Mouse (Mus musculus) spleen, adult 2 months (tissue): ENCODE data around the gene Socs5. TPM values are rescaled to one million over a fixed set of nuclear protein-coding genes. Genes with fewer than 3 reads are reported as not detected.

ENCODE experiments used
- DNase-seq, 2 experiments: peaks; one replicate each; pipeline versions ENCODE4 v3.0.0 to v3.0.0-alpha.2; 2012 to 2021; ENCODE audit warnings: low spot score in 2 of 2, low read depth in 1 of 2
- H3K27ac ChIP-seq: fragments of 200-500 bp; 2 replicates; pipeline ENCODE4 v1.5.1; 2012; ENCODE audit warnings: low read length, inconsistent platforms; ENCODE audit not compliant: insufficient read depth
- H3K27me3 ChIP-seq: fragments of 200-500 bp; 2 replicates; pipeline ENCODE4 v1.6.1; 2012; ENCODE audit warnings: mild to moderate bottlenecking, moderate library complexity, low read length, inconsistent platforms; ENCODE audit not compliant: control insufficient read depth, insufficient read depth
- H3K36me3 ChIP-seq: fragments of 200-500 bp; 2 replicates; pipeline ENCODE4 v1.6.1; 2012; ENCODE audit warnings: mild to moderate bottlenecking, low read length, inconsistent platforms; ENCODE audit not compliant: control insufficient read depth, insufficient read depth
- H3K4me1 ChIP-seq: fragments of 200-500 bp; 2 replicates; pipeline ENCODE4 v1.6.1; 2011; ENCODE audit warnings: inconsistent platforms; ENCODE audit not compliant: control insufficient read depth, insufficient read depth, insufficient read length
- H3K4me3 ChIP-seq: fragments of 200-500 bp; 2 replicates; pipeline ENCODE4 v1.5.1; 2011; ENCODE audit warnings: mild to moderate bottlenecking, inconsistent platforms; ENCODE audit not compliant: insufficient read depth, insufficient read length; ENCODE audit errors: extremely low read depth
- CTCF ChIP-seq: fragments of 200-500 bp; IDR thresholded peaks from 2 replicates; pipeline ENCODE4 v1.5.1; 2011; ENCODE audit warnings: mild to moderate bottlenecking, inconsistent platforms; ENCODE audit not compliant: insufficient read depth, insufficient read length, insufficient replicate concordance; ENCODE audit errors: extremely low read depth
- POLR2A ChIP-seq: fragments of 200-500 bp; IDR thresholded peaks from 2 replicates; pipeline ENCODE4 v1.6.1; 2011; ENCODE audit warnings: low read depth, low read length, inconsistent platforms
- WGBS: fragments of 180-500 bp; shearing (Covaris S2); methylation state at CpG from one replicate; pipeline ENCODE4 v1.1.7; 2018; 5-methylcytosine and 5-hydroxymethylcytosine counted together
- polyA plus RNA-seq: library from polyadenylated mRNA; depleted of rRNA; stranded (reverse); fragments of >200 nt; gene quantifications from 2 replicates; pipeline ENCODE4 v1.2.3, GENCODE M21; 2012

The Socs5 gene
- polyA plus RNA-seq, 1 experiment = 6.9 TPM

DNA sequence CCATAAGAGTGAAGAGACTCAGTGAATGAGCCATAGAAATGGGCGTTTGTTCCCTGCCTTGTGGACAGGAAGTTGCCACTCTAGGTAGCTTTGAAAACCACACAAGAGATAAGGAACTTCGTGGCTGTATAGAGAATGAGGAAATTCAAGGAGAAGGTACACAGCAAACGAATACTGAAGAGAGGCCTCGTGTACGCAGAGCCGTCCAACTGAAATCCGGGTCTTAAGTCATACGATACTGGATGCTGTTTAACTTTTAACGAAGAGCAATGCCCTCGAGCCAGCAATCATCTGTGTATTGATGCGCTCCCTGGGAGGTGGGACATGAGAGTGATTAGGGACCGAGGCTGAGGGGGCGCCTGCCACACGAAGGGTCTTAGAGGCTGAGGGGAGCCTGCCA lies 35.7 kb downstream of the Socs5 start:
- H3K4me3 ChIP-seq = no peak overlapping the region

DNA sequence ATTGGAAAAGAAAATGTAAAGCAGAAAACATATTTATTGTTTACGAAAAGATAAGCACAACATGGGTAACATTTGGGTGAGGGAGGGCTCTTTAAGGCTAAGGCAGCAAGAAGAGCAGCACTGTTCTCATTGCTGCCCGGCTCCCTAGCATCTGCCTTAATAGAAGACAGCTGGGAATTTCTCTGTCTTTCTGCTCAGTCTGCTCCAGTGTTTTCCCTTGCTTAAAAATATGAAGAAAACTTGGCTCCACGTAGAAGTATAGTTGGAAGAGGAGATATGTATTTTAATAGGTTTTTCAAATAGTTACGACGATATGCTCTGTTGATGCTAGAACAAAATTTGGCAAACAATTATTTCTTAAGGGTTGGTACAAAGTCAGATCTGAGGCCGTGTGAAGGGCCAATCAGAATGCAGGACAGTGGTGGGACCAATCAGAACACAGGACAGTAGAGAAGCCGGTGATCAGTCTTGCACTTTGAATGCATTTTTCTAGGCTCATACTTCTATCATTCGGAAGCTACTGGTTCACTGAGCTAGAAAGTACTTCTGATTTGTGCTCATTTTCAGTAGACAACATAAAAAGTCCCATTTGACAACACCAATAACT lies 39.0 kb downstream of the Socs5 start:
- no peak overlapping the region for H3K27ac ChIP-seq
- TF ChIP-seq CTCF (no peak), POLR2A (no peak)
- no peak for DNase-seq
- H3K4me1 ChIP-seq = no peaks in the 10 kb centered on the region; the same call in 1 of the 2 replicates
- H3K27me3 ChIP-seq = no peaks in the 10 kb centered on the region
- no peaks in the 10 kb centered on the region; the same call in 1 of the 2 replicates for H3K36me3 ChIP-seq
- H3K4me3 ChIP-seq = no peak overlapping the region
- 91% methylated on average over 8 of the region's 8 CpGs for WGBS

More for the DNA sequence above, 35.7 kb downstream of the Socs5 start:
- DNase-seq = no peak
- Histone ChIP-seq H3K4me1 (no peaks in the 10 kb centered on the region; the same call in 1 of the 2 replicates), H3K27me3 (no peaks in the 10 kb centered on the region), H3K27ac (no peak overlapping the region), H3K36me3 (no peaks in the 10 kb centered on the region; the same call in 1 of the 2 replicates)
- 49% methylated on average over 14 of the region's 14 CpGs for WGBS
- TF ChIP-seq POLR2A (no peak), CTCF (no peak)

DNA sequence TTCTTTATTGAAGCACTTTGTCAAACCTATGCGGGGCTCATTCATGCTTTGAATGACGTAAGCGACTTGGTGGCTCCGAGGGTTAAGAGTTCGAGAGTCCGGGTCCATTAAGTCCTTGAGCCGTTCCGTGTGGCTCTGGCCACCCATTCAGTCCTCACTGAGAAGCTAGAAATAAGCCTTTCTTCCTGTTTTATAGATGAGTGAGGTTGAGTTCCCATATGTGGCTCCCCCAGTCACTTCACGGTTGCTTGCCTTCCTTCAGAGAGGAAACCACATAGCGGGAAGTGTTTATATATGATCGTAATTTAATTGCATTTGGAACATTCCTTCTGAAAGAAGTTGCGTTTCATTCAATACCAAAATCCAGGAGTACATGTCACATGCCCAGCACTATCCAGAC lies 42.3 kb downstream of the Socs5 start:
- no peak for TF ChIP-seq POLR2A
- no peak for TF ChIP-seq CTCF

DNA sequence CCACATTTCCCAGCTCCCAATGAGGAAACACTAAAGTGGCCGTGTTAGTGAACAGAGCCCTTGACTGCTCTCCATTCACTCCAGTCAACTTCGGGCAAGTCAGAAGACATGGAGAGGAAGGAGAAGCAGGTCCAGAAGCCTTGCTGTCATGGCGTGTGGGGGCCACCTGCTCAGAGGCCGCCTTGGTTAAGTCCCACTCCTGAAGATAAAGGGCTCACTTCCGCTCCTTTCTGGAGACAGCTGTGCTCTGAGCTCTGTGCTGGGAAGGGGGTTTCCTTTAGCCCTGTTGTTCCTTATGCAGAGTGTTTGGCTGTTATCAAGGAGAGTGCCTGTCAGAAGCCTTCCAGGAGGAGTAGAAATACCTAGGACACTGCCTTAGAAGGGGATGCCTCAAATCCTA lies 45.5 kb downstream of the Socs5 start:
- 32% methylated on average over 5 of the region's 5 CpGs for WGBS
- H3K4me3 ChIP-seq = no peak overlapping the region

More for the DNA sequence above, 42.3 kb downstream of the Socs5 start:
- 18% methylated on average over 12 of the region's 12 CpGs for WGBS
- Histone ChIP-seq H3K36me3 (no peaks in the 10 kb centered on the region), H3K27me3 (no peaks in the 10 kb centered on the region), H3K4me3 (peak overlapping the region; percentile 12; the same call in 1 of the 2 replicates), H3K4me1 (no peaks in the 10 kb centered on the region; the same call in 1 of the 2 replicates), H3K27ac (no peak overlapping the region)
- no peak for DNase-seq

DNA sequence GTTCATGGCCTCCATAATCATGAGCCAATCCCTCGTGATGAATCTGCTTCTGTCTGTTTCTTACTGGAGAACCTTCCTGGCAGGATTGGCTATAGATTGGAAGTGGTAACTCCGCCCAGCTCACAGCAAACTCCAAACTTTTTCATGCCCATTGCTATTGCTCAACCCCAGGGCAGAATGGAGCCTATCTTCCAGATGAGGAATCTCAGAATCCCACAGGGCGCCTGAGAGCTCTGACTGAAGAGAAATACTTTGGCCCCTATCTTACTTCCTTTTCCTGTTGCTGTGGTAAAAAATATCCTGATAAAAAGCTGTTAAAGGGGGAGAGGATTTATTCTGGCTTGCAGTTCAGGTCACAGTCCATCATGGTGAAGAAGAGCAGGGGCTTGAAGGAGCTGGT lies 48.2 kb downstream of the Socs5 start:
- Histone ChIP-seq H3K4me1 (no peaks in the 10 kb centered on the region; the same call in 1 of the 2 replicates), H3K27me3 (no peaks in the 10 kb centered on the region), H3K4me3 (no peak overlapping the region), H3K27ac (no peak overlapping the region), H3K36me3 (no peaks in the 10 kb centered on the region)
- TF ChIP-seq POLR2A = no peak
- no peak for TF ChIP-seq CTCF
- 73% methylated on average over 3 of the region's 3 CpGs for whole genome bisulfite sequencing
- no peak for DNase-seq

More for the DNA sequence above, 45.5 kb downstream of the Socs5 start:
- TF ChIP-seq CTCF = no peak
- no peak for TF ChIP-seq POLR2A
- DNase-seq = no peak
- Histone ChIP-seq H3K4me1 (no peaks in the 10 kb centered on the region; the same call in 1 of the 2 replicates), H3K27ac (no peak overlapping the region), H3K27me3 (no peaks in the 10 kb centered on the region), H3K36me3 (no peaks in the 10 kb centered on the region)

DNA sequence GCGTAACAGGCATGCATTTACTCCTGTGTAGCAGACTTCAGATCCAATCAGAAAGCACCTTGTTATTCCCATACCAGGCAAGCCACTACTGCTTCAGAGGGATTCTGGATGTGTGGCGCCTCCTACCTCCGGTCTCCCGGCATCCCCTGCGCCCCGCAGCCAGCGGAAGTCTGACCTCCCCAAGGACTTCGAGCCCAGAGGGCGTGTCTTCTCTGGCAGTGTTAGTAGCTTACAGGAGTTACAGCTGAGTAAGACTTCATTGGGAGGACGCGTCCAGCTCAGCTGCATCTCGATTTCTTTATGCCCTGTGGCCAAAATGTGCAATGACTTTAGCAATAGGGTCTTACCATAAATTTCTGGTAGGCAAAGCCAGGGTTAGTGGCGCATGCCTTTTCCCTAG lies 50.3 kb downstream of the Socs5 start:
- Histone ChIP-seq H3K27me3 (no peaks in the 10 kb centered on the region), H3K36me3 (no peaks in the 10 kb centered on the region), H3K27ac (no peak overlapping the region), H3K4me1 (no peaks in the 10 kb centered on the region; the same call in 1 of the 2 replicates), H3K4me3 (no peak overlapping the region)
- no peak for TF ChIP-seq POLR2A
- TF ChIP-seq CTCF = no peak
- 82% methylated on average over 13 of the region's 13 CpGs for WGBS
- no peak for DNase-seq

DNA sequence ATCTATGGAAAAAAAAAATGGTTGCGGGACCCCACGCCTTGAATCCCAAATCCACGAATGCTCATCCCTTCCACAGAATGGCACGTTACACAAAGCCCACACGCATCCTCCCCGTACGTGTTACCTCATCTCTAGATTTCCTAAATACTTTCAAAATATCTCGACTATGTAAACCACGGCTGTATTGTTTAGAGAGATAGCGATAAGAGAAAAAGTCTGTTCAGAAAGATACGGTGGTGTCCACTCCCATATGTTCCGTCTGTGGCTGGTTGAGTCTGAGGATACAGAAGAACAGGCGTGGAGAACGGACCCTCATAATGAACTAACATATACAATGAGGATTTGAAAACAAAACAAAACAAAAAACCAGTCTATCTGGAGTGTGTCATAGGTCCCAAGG lies 51.1 kb downstream of the Socs5 start:
- TF ChIP-seq POLR2A (no peak), CTCF (no peak)
- Histone ChIP-seq H3K4me3 (no peak overlapping the region), H3K27me3 (no peaks in the 10 kb centered on the region), H3K4me1 (no peaks in the 10 kb centered on the region), H3K36me3 (no peaks in the 10 kb centered on the region), H3K27ac (no peak overlapping the region)
- WGBS = 85% methylated on average over 14 of the region's 14 CpGs
- DNase-seq = no peak
